Mouse (Mus musculus) c-Kit-positive CD71-negative TER-119-negative erythroid progenitor cells, embryonic 14.5 days (primary cell): ENCODE measurements around the gene Zbtb8os.
"Not testable (repeated sequence)": the region's sequence is repeated elsewhere in the genome, so short reads cannot be mapped to it uniquely, and the experiment has no call there.

Source experiments
- DNase-seq: peaks from one replicate; pipeline ENCODE4 v3.0.0-alpha.2; 2013; ENCODE audit warnings: low read depth

Gene Zbtb8os

GRCm38 (mm10) chr4:129332846-129333245 is 2.6 kb upstream of the Zbtb8os start:
- no peak for DNase-seq

GRCm38 (mm10) chr4:129334677-129335215 is 749 bp upstream of the Zbtb8os start:
- DNase-seq, result no peak

- no peak for DNase-seq
These were observed 796 bp downstream of the Zbtb8os start for GRCm38 (mm10) chr4:129336291-129336690.

- DNase-seq, result no peak
These were observed 4.2 kb downstream of the Zbtb8os start for GRCm38 (mm10) chr4:129339743-129340142.

- no peak for DNase-seq
These were observed 6.4 kb downstream of the Zbtb8os start for GRCm38 (mm10) chr4:129341888-129342287.

GRCm38 (mm10) chr4:129342705-129343104 is 7.2 kb downstream of the Zbtb8os start:
- DNase-seq, result no peak

- DNase-seq, result no peak
These were observed 11.1 kb downstream of the Zbtb8os start for GRCm38 (mm10) chr4:129346481-129347154.

GRCm38 (mm10) chr4:129350644-129351043 is 15.1 kb downstream of the Zbtb8os start:
- peak; percentile 73 for DNase-seq

GRCm38 (mm10) chr4:129351111-129351510 is 15.6 kb downstream of the Zbtb8os start:
- DNase-seq, result no peak

GRCm38 (mm10) chr4:129353176-129353575 is 17.7 kb downstream of the Zbtb8os start:
- no peak for DNase-seq

GRCm38 (mm10) chr4:129354236-129354635 is 18.7 kb downstream of the Zbtb8os start:
- no peak for DNase-seq

- DNase-seq, result no peak
These were observed 22.2 kb downstream of the Zbtb8os start for GRCm38 (mm10) chr4:129357613-129358163.

GRCm38 (mm10) chr4:129362238-129362637 is 26.7 kb downstream of the Zbtb8os start:
- not testable (repeated sequence) for DNase-seq

- no peak for DNase-seq
These were observed 27.3 kb downstream of the Zbtb8os start for GRCm38 (mm10) chr4:129362771-129363170.

- DNase-seq, result no peak
These were observed 28.0 kb downstream of the Zbtb8os start for GRCm38 (mm10) chr4:129363463-129363862.

GRCm38 (mm10) chr4:129364379-129364778 is 28.9 kb downstream of the Zbtb8os start:
- no peak for DNase-seq

- DNase-seq, result no peak
These were observed 29.7 kb downstream of the Zbtb8os start for GRCm38 (mm10) chr4:129365224-129365623.

GRCm38 (mm10) chr4:129371391-129371790 is 35.9 kb downstream of the Zbtb8os start:
- DNase-seq, result no peak

- no peak for DNase-seq
These were observed 37.9 kb downstream of the Zbtb8os start for GRCm38 (mm10) chr4:129373202-129373976.

GRCm38 (mm10) chr4:129374219-129374755 is 38.8 kb downstream of the Zbtb8os start:
- DNase-seq, result no peak

GRCm38 (mm10) chr4:129375000-129375399 is 39.5 kb downstream of the Zbtb8os start:
- DNase-seq, result no peak

GRCm38 (mm10) chr4:129375821-129376220 is 40.3 kb downstream of the Zbtb8os start:
- DNase-seq, result no peak
